Mouse (Mus musculus) myocyte (in vitro differentiated cells): ENCODE data around the gene Gne.

Experiments used
- E2F4 ChIP-seq: IDR thresholded peaks from one replicate; pipeline ENCODE4 v1.6.1; 2011; ENCODE audit warnings: mild to moderate bottlenecking, control low read depth, moderate library complexity; ENCODE audit not compliant: insufficient read depth
- POLR2A ChIP-seq: IDR thresholded peaks from one replicate; pipeline ENCODE4 v1.6.1; 2011; ENCODE audit warnings: low read depth, mild to moderate bottlenecking, control low read depth, moderate library complexity; ENCODE audit not compliant: insufficient read length
- POLR2AphosphoS2 ChIP-seq: IDR thresholded peaks from one replicate; pipeline ENCODE4 v1.6.1; 2011; ENCODE audit warnings: low read depth, control low read depth; ENCODE audit not compliant: insufficient read length
- USF1 ChIP-seq: IDR thresholded peaks from one replicate; pipeline ENCODE4 v1.6.1; 2011; ENCODE audit warnings: low read depth, mild to moderate bottlenecking, control low read depth, moderate library complexity

GRCm38 (mm10) chr4:44042429-44042828, 41.5 kb downstream of the Gne start:
- TF ChIP-seq USF1 (no peak), POLR2AphosphoS2 (no peak), POLR2A (no peak), E2F4 (no peak)
